Mouse (Mus musculus) thymus, adult 2 months (tissue): ENCODE results near the gene Arhgap19.

ENCODE experiments used
- CTCF ChIP-seq: fragments of 200-500 bp; IDR thresholded peaks from 2 replicates; pipeline ENCODE4 v1.5.1; 2012; ENCODE audit warnings: mild to moderate bottlenecking, control low read depth, low read length, moderate library complexity, borderline replicate concordance; ENCODE audit not compliant: control insufficient read depth, poor library complexity, insufficient read depth; ENCODE audit errors: extremely low read depth
- POLR2A ChIP-seq: fragments of 200-500 bp; IDR thresholded peaks from 2 replicates; pipeline ENCODE4 v1.6.1; 2012; ENCODE audit warnings: mild to moderate bottlenecking, low read length, control low read depth, moderate library complexity; ENCODE audit not compliant: control insufficient read depth, poor library complexity, insufficient read depth; ENCODE audit errors: extremely low read depth

- no peak for TF ChIP-seq POLR2A
- no peak for TF ChIP-seq CTCF
Measured at GRCm38 (mm10) chr19:41759765-41760164, 42.1 kb downstream of the Arhgap19 start.
